Mouse (Mus musculus): ENCODE measurements around the gene Krtap9-5.

Gene Krtap9-5

GRCm38 (mm10) chr11:99948175-99948574 is at the start of gene Krtap9-5:
TSS of gene Krtap9-5 (plus strand) at chr11:99948475.
- no peak for DNase-seq

GRCm38 (mm10) chr11:99907620-99908019 is 40.7 kb upstream of the Krtap9-5 start, which contains the start of gene Krtap31-1:
TSS of gene Krtap31-1 (plus strand) at chr11:99907920.
- no peak for DNase-seq

DNA sequence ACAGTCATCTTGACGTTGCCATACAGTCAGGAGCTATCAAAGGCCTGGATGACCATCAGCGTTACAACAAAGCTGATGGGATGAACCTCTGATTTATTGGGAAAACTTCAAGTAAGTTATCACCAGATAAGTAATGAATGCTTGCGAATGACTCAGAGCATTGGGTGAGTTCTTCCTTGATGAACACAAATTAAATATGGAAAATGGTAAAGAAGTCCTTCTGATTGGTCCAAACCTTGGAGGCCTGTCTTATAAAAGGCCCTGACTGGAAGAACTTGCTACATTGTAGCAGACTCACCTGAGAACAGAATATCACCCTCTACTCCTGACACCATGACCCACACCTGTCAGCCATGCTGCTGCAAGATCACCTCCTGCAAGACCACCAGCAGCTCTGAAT is 33.8 kb upstream of the Krtap9-5 start, which contains the start of gene Gm11565:
TSS of gene Gm11565 (plus strand) at position 301 of the 400 bp plus-strand sequence.
- DNase-seq, result no peak

- no peak for DNase-seq
Observed at GRCm38 (mm10) chr11:99935991-99936390, 12.3 kb upstream of the Krtap9-5 start, which contains the start of gene Krtap31-2. TSS of gene Krtap31-2 (plus strand) at chr11:99936291.

- DNase-seq, result no peak
Observed at GRCm38 (mm10) chr11:99937751-99938264, 10.5 kb upstream of the Krtap9-5 start.

DNA sequence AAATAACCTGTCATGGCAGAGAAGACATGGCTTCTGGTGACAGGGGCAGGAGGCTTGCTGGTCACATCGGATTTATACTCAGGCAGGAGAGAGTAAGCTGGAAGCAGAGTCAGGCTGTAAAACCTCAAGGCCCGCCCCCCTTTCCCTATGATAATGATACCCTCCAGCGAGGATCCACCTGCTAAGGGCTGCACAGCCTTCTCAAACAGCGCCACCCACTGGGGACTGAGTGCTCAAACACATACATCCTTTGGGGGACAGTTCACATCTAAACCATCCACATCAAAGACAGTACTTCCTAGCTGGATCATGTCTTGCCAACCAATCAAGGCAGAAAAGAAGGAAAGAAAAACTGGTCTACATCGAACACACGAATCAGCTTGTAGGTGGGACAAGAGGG is 15.9 kb downstream of the Krtap9-5 start:
- no peak for DNase-seq

DNA sequence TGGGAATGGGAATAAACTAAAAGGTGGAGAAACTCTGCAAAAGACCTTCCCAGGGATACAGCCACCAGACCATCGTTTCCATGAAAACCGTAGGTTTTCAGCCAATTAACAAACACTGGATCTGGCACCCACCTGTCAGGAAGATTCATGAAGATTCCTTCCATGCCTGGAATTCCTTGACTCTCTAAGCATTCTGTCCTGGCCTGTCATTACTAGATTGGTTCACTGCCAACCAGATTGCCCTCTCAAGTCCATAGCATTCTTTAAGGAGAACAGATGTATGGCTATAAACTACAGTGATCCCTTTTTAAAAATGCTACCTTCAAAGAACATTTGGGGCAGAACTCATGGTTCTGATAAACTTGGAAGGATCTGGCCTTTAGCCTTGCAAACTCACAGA is 17.7 kb downstream of the Krtap9-5 start:
- no peak for DNase-seq

- DNase-seq, result no peak
Observed at GRCm38 (mm10) chr11:99978953-99979352, 30.7 kb downstream of the Krtap9-5 start, which contains the start of gene Krtap29-1. TSS of gene Krtap29-1 (minus strand) at chr11:99979053.

DNA sequence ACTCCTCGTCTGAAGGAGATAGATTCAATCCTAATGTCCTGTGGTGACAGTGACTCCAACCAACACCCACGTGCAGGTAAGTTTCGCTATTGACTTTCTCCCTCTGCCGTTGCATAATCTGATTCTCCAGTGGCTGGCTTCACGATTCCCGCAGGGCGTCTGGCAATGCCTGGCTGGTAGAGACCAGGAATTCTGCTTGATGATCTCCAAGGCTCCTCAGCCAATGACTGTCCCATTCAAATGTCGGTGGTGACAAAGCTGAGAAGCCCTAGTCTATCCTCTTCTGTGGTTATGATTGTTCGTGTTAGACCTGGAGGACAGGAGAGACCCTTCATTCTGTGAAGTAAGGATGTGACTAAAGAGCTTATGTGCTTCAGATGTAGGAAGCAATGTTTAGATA is 34.5 kb downstream of the Krtap9-5 start:
- no peak for DNase-seq

DNA sequence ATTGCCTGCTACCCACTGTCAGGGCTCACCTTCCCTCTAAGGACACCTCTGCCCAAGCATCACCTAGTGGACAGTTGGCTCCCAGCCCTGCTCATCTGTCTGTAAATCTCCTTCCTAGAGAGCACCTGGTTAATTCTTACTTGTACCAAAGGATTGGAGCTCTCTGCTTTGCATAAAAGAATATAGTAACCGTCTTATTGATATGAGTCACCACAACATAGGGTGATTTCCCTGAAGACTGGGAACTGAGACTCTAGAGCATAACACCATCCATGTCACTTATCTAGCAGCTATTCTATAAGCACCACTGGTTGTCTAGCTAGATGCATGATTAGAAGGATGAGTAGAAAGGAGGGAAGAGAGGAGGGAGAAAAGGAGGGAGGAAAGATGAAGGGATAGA is 35.2 kb downstream of the Krtap9-5 start:
- DNase-seq, result no peak

- DNase-seq, result peak; percentile 67
Observed at GRCm38 (mm10) chr11:99985291-99986092, 37.2 kb downstream of the Krtap9-5 start.

DNA sequence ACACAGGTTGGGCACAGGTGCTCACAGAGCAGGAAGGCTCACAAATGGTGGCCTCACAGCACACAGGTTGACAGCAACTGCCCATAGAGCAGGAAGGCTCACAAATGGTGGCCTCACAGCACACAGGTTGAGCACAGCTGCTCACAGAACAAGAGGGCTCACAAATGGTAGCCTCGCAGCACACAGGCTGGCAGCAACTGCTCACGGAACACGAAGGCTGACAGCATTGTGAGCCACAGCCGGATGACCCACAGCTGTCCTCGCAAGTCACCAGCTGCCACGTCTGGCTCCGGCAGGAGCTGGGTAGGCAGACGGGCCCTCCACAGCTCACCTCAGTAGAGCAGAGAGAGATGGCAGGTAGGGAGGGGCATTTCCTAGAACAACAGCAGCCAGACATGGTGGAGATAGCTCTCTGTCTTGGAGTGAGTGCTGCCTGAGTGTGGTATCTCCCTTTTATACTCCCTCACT is 37.9 kb downstream of the Krtap9-5 start, which contains the start of gene Krtap16-1:
TSS of gene Krtap16-1 (minus strand) at position 418 of the 468 bp plus-strand sequence.
- DNase-seq, result no peak

DNA sequence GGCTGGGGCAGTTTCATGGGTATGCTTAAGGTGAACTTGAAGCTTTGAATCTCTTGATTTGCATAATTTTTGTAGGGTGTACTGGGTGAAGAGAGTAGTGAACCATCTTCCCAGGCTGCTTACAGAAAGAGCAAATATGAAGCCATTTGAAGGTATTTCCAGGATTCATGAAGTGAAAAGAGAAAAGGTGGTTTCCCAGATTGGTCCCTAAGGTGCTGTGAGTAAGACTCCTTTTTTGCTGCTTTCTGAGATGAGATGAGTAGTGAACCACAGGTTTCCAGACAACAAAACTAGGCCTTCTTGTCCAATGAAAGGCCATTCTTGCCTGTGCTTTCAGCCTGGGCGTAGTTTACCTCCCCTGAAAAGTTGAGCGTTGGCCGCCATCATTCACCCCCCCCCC is 40.3 kb downstream of the Krtap9-5 start:
- DNase-seq, result no peak

DNA sequence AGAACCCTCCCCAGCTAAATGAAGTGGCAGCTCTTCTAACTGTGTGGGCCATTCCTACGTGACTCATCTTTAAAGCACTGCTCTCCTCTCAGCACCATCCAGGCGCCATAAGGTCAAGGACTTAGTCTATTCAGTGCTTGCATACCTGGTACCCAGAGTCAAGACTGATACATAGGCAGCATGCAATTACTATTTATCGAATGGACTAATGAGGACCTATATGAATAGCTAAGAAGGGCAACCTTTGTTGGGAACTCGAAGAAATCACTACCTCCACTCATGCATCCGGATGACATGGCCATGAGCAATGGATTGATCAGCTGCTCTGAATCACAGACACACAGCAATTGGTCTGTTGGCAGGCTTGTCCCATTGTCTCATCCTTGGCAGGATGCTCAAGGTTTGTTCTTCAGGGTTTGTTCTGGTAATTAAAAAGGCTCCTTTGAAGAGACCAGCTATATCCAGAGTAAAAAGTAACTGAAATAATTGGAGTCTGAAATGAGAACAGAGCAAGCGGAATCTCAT is 41.7 kb downstream of the Krtap9-5 start:
- no peak for DNase-seq

DNA sequence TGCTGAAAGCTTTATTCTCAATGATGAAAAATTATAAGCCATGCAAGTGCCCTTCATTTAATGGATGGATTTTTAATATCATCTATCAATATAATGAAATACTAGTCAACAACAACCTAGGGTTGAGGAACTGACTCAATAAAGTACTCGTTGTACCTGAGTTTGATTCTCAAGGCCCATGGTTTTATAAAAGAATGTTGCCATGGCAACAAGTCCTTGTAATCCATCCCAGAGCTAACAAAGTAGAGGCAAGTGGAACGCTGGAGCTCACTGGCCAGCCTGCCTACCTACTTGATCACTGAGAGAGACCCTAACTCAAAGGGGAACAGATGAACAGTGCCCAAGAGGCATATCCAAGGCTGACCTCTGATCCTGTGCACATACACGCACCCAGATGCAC is 42.3 kb downstream of the Krtap9-5 start:
- no peak for DNase-seq

DNA sequence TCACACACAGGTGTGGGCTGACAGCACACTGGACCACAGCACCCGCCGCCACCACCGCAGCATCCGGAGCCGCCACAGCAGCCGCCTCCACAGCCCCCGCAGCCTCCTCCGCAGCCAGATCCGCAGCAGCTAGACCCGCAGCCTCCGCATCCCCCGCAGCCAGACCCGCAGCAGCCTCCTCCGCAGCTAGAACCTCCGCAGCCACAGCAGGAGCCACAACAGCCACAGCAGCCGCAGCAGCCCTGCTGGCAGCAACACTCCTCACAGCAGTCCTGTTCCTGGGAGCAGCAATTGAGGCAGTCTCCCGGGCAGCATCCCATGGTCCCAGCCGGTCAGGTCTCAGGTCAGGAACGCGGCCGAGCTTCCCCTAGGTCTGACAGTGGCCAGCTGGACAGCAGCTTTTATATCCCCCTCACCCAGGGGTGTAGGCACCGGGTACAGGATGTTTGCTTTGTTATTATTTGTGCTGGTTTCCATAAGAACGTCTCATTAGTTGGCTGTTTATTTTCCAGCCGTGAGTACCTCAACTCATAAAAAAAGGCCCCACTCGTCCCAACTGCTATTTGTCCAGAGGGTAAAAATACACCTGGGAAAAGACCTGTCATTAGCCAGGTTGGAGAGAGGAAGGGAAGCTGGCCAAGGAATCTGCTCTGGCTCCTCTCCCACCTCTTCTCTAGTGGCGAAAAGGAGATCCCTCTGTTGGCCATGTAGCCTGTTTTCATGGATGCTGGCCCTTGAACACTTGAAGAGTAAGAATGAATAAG is 45.5 kb downstream of the Krtap9-5 start, which contains the start of gene Krtap17-1:
TSS of gene Krtap17-1 (minus strand) at position 375 of the 764 bp plus-strand sequence.
- no peak for DNase-seq

DNA sequence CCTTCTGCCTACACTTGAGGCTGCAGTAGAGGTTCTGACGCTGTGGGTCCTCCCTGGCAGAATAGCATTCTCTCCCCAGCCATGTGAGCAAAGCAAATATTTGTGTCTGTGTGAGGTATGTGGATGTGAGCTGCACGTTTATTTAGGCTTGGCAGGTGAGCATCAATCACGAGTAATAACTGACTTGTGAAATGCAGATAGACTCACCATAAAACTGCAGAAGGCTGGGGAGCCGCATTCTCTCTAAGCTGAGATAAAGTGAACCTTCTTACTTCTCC is 46.0 kb downstream of the Krtap9-5 start:
- no peak for DNase-seq

DNA sequence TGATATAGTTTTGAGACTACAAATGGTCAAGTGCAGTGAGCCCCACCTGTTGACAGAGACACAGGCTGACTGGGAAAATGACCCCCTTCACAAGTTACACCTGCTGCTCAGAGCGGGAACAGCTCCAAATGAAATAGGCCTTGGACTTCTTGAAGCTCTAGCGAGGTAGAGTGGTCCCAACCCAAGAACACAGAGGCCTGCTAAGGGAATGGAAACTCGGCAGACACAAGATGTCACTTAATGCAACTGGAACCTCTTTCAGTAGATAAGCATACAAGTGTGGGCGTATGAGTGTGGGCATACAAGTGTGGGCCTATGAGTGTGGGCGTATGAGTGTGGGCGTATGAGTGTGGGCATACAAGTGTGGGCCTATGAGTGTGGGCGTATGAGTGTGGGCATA is 50.8 kb downstream of the Krtap9-5 start:
- no peak for DNase-seq
